Mouse (Mus musculus): ENCODE data around the gene Gprc6a. TPM values are rescaled to one million over a fixed set of nuclear protein-coding genes. Genes with fewer than 3 reads are reported as not detected.

The Gprc6a gene
- total RNA-seq (2015; ENCODE audit: low replicate concordance): not detected in 2 replicates
- not detected in 2 replicates for total RNA-seq (2017; ENCODE audit: low replicate concordance)

DNA sequence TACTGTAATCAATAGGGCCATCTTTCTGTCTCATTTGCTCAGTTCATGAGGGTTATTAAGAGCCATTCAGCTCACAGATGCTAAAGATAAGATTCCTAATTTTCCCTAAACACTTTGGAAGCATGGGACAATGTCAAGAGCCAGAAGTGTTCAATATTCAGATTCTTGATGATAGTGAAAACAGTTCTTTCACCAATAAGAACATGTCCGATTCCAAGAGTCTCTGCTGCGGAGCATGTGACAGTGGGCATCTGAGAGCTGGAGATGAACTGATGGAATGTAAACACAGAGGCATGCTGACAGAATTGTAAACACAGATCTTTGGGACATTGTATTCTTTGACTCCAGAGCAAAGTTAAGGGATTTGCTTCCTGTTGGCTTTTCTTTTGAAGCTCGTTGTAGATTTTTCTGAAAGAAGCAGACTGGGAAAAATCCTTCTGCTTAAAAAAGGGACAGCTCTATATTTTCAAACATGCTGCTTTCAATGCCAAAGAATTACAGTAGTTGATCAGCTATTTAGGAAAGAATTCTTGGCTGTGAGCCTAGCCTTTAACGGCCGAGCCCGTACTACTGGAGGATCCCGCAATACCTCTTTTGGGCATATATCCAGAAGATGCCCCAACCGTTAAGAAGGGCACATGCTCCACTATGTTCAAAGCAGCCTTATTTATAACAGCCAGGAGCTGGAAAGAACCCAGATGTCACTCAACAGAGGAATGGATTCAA is at the start of gene Gprc6a:
Gprc6a (minus strand) TSS at position 51 of the 726 bp plus-strand sequence.
- no peak for ATAC-seq (replicated peaks; ENCODE audit: low FRiP score, poor library complexity, severe bottlenecking)

- ATAC-seq (replicated peaks; ENCODE audit: low FRiP score, poor library complexity, severe bottlenecking): no peak
Measured at GRCm38 (mm10) chr10:51678251-51678639, 47.0 kb upstream of the Gprc6a start.

DNA sequence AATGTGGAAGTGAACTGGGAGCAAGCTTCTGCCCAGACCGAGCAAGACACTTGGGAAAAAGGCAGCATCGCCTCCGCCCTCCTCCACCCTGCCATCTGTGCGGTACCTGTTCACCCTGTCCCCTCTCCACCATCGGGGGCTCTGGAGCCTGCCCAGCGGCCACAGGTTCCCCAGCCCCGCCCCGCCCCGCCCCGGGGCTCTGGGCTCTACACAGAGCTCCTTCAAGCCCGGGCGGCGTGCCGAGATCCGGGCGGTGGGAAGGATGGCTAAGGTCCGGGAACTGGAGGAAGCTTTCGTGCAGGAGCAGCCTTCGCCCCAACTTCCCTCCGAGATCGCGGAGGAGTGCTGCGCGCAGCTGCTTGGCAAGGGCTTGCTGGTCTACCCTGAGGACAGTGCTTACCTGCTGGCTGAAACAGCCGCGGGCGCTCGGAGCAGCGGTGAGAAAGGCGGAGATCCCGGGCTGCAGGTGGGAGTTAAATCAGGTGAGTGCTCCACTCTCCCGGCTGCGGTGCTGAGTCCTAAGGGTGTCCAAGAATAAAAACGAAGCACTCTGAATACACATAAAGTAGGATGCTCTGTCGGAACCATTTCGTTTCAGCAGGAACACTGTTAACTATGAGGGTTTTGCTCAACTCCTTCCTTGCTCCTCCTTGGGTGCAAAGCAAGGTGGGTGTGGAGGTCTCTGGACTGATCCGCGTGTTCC is 46.4 kb upstream of the Gprc6a start, which contains the start of gene Rfx6:
Rfx6 (plus strand) TSS at position 209 of the 703 bp plus-strand sequence.
- ATAC-seq (replicated peaks; ENCODE audit: low FRiP score, poor library complexity, severe bottlenecking): no peak

GRCm38 (mm10) chr10:51672082-51672779 is 41.0 kb upstream of the Gprc6a start:
- no peak for ATAC-seq (replicated peaks; ENCODE audit: low FRiP score, poor library complexity, severe bottlenecking)

- ATAC-seq (replicated peaks; ENCODE audit: low FRiP score, poor library complexity, severe bottlenecking): no peak
Measured at GRCm38 (mm10) chr10:51671583-51671982, 40.3 kb upstream of the Gprc6a start.

GRCm38 (mm10) chr10:51669334-51669733 is 38.1 kb upstream of the Gprc6a start:
- ATAC-seq (replicated peaks; ENCODE audit: low FRiP score, poor library complexity, severe bottlenecking): no peak

- no peak for ATAC-seq (replicated peaks; ENCODE audit: low FRiP score, poor library complexity, severe bottlenecking)
Measured at GRCm38 (mm10) chr10:51657324-51657723, 26.1 kb upstream of the Gprc6a start.

GRCm38 (mm10) chr10:51649506-51650221 is 18.4 kb upstream of the Gprc6a start:
- ATAC-seq (replicated peaks; ENCODE audit: low FRiP score, poor library complexity, severe bottlenecking): no peak

DNA sequence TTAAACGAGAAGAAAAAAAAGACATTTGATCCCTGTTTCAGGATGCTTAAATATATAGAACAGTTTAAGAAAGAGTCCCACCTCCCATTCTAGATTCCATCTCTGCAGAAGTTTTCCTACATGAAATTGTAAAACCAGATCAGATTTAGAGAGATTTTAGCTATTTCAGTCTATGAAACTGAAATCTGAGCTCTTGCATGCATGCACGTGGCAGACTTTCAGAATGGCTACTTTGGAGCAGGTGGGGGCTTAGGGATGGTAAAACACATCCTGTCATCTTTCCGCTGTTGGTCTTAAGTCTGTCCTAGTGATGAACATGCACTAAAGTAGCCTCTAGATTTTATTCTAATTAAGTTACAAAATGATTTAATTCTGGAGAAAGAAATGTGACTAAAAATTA is 10.1 kb downstream of the Gprc6a start:
- no peak for ATAC-seq (replicated peaks; ENCODE audit: low FRiP score, poor library complexity, severe bottlenecking)

DNA sequence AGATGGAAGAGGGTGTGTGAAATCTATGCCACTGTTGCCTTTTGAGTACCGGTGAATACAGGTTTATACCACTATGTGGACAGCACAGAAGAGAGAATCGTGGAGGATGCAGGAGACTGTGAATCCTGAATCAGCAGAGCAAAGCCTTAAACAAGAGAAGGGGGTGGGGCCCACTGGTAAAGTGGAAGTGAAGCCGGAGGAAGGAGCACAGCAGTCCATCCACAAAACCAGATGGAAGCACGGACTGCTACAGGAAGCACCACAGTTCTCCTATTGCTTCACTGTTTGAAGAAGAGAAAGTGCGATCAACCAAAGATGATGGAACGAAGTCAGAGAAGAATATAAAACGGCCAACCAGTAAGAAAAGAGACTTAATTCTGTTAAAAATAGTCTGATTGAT is 11.1 kb downstream of the Gprc6a start:
- no peak for ATAC-seq (replicated peaks; ENCODE audit: low FRiP score, poor library complexity, severe bottlenecking)

GRCm38 (mm10) chr10:51618538-51618937 is 12.7 kb downstream of the Gprc6a start:
- no peak for ATAC-seq (replicated peaks; ENCODE audit: low FRiP score, poor library complexity, severe bottlenecking)

DNA sequence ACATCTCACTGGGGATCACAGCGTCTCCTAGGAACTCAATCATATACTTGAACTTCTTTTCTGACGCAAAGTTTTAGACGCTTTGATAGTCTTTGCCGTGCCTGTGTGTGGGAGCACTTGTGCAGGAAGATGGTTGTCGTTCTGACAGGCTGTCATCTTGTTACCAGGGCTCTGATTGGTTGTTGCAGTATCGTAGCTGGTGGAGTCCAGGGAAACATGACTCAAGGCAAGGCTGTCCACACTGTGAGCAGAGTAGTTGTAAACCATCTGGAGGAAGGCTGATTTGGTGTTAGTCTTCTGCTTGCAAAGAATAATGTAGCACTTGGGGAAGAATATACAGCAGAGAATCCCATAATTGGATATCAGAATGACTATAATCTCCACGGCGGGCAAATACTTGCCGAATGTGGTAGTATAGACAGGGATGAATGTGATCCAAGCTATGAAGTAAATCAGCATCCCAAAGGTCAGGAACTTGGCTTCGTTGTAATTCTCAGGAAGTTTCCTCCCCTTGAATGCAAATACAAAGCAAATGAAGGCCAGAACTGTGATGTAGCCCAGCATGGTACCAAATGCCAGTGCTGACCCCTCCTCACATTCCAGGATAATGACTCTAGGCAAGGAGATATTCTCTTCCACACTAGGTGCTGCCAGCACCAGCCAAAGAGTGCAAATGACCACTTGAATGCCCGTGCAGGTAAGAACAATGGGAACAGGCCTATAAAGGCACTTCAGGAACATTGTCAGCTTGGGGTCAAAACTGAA is 16.3 kb downstream of the Gprc6a start:
- no peak for ATAC-seq (replicated peaks; ENCODE audit: low FRiP score, poor library complexity, severe bottlenecking)

- no peak for ATAC-seq (replicated peaks; ENCODE audit: low FRiP score, poor library complexity, severe bottlenecking)
Measured at GRCm38 (mm10) chr10:51613421-51613820, 17.8 kb downstream of the Gprc6a start.

DNA sequence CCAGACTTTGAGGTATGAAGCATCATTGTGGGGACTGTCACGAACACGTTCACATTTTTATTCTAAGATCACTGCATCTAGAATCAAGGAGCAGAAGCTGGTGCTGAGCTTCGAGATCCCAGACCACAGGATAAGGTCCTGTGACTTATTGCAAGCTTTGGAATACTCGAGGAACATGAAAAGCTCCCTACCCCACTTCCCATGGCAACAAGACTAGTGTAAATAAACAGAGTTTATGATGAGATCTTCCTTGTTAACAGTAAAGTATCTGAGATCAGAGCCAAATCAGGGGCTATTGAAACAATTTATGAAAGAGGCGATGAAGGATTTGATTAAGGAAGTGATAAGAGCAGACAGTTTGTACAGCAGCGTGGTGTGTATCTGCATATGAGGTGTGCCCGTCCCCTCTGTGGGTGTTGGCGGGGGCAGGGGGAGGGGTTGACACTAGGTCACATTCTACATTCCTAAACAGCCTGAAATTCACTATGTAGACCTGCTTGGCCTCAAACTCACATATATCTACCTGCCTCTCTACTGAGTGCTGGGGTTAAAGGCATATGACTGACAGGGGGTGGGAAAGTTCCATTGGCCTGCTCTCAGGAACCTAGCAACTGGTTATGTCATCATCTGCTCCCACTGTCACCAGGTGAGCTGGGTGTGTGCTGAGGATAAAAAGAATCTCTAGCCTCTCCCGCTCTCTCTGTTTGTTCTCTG is 19.1 kb downstream of the Gprc6a start:
- ATAC-seq (replicated peaks; ENCODE audit: low FRiP score, poor library complexity, severe bottlenecking): no peak

DNA sequence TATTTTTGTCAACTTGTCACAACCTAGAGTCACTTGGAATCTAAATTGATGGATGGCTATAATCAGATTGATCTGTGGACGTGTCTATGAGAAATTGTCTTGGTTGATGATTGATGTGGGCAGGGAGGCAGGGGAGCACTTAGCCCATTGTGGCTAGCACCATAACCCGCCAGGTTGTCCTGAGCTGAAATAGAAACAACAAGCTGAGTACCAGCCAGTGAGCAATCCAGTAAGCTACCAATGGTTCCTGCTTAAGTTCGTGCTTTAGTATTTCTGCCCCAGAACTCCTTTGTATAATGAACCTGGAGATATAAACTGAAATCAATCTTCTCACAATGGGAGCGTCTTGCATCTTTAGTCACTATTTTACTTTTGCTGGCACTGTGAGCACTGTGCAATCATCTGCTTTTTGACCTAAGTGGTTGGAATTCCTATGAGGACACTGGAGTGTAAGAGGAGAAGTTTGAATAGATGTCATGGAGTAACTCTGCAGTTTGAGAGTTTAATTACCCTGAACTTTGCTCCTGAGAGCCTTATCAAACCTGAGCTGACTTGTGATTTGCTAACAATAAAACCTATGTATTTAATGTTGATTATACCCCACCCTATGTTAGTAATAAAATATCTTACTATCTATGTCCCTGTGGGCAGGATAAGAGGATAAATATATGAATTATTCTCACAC is 21.4 kb downstream of the Gprc6a start:
- no peak for ATAC-seq (replicated peaks; ENCODE audit: low FRiP score, poor library complexity, severe bottlenecking)

GRCm38 (mm10) chr10:51596928-51597635 is 34.2 kb downstream of the Gprc6a start:
- ATAC-seq (replicated peaks; ENCODE audit: low FRiP score, poor library complexity, severe bottlenecking): no peak

Data from erythroblast, adult 5-6 weeks (primary cell).